Mouse (Mus musculus) cerebellum, postnatal 10 days (tissue): ENCODE results near the gene Ube2o.

Experiments used
- DNase-seq, 2 experiments: peaks; one replicate each; pipeline ENCODE4 v3.0.0; 2021; ENCODE audit warnings: mixed read lengths in 2 of 2

Gene Ube2o

GRCm38 (mm10) chr11:116579280-116579679, 2.0 kb downstream of the Ube2o start:
- DNase-seq, result peak; percentile 59 to 70

GRCm38 (mm10) chr11:116575396-116575795, 5.9 kb downstream of the Ube2o start:
- no peak for DNase-seq

- DNase-seq, result peak in 1 of 2 experiments; percentile 46
These were observed 6.3 kb downstream of the Ube2o start for GRCm38 (mm10) chr11:116574982-116575381.

GRCm38 (mm10) chr11:116574486-116574885, 6.8 kb downstream of the Ube2o start:
- DNase-seq, result peak; percentile 62 to 69

- no peak for DNase-seq
These were observed 8.3 kb downstream of the Ube2o start for GRCm38 (mm10) chr11:116572756-116573543.

GRCm38 (mm10) chr11:116571767-116572679, 9.2 kb downstream of the Ube2o start:
- peak; percentile 56 to 60 for DNase-seq

- DNase-seq, result no peak
These were observed 10.4 kb downstream of the Ube2o start for GRCm38 (mm10) chr11:116570821-116571220.

GRCm38 (mm10) chr11:116567531-116567930, 13.7 kb downstream of the Ube2o start:
- no peak for DNase-seq

- DNase-seq, result no peak
These were observed 15.8 kb downstream of the Ube2o start for GRCm38 (mm10) chr11:116565283-116566041.

- DNase-seq, result no peak
These were observed 24.9 kb downstream of the Ube2o start for GRCm38 (mm10) chr11:116556308-116556707.

GRCm38 (mm10) chr11:116555572-116555971, 25.7 kb downstream of the Ube2o start:
- DNase-seq, result no peak

- peak; percentile 75 to 82 for DNase-seq
These were observed 26.9 kb downstream of the Ube2o start for GRCm38 (mm10) chr11:116554171-116554878.

GRCm38 (mm10) chr11:116552194-116552593, 29.1 kb downstream of the Ube2o start:
- no peak for DNase-seq

- no peak for DNase-seq
These were observed 30.5 kb downstream of the Ube2o start for GRCm38 (mm10) chr11:116550748-116551147.

GRCm38 (mm10) chr11:116549273-116550038, 31.8 kb downstream of the Ube2o start:
- no peak for DNase-seq

GRCm38 (mm10) chr11:116548780-116549179, 32.5 kb downstream of the Ube2o start:
- DNase-seq, result no peak

- peak; percentile 84 to 86 for DNase-seq
These were observed 33.8 kb downstream of the Ube2o start for GRCm38 (mm10) chr11:116547296-116548060.

- peak; percentile 73 to 76 for DNase-seq
These were observed 38.1 kb downstream of the Ube2o start for GRCm38 (mm10) chr11:116543110-116543509.

- no peak for DNase-seq
These were observed 40.1 kb downstream of the Ube2o start for GRCm38 (mm10) chr11:116541183-116541582.

- DNase-seq, result no peak
These were observed 43.0 kb downstream of the Ube2o start for GRCm38 (mm10) chr11:116538142-116538735.
